Mouse (Mus musculus) left cerebral cortex, postnatal 4 days (tissue): ENCODE results near the gene Olfr469. TPM values are rescaled to one million over a fixed set of nuclear protein-coding genes. Genes with fewer than 3 reads are reported as not detected.
A peak's percentile ranks its signal among the peaks of the same experiment; 100 is the strongest.
"Not testable (repeated sequence)": the region's sequence is repeated elsewhere in the genome, so short reads cannot be mapped to it uniquely, and the experiment has no call there.

ENCODE experiments used
- DNase-seq: peaks from one replicate; pipeline ENCODE4 v3.0.0-alpha.2; 2022
- intact Hi-C: fragments of 180-260 bp; cut with DNase I; formaldehyde crosslinking; loops from one replicate; pipeline ENCODE4 v1.15.1; 2025
- total RNA-seq, 2 experiments: library from RNA; stranded (reverse); gene quantifications; 2 replicates each; pipeline ENCODE4 v1.2.3; 2021

Olfr469 gene
- total RNA-seq: not detected

DNA sequence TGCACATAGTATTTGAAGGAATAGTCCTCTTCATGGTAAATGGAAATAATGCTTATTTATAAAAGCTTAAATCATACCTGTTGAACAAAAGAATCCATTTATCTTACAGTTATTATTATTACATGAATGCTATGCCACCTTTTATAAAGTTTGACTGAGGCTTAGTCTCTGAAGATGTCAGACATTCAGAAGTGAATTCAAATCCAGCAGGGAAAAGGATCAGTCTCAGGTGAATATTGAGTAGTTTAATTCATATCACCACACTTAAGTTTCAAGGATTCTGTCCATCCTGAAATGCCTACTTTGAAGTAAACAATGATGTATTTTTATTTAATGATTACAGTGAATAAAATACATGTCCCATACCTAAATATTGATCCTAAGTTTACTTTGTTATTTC lies at the start of gene Olfr469:
TSS of gene Olfr469 (minus strand) at position 101 of the 400 bp plus-strand sequence.
- DNase-seq, intact Hi-C loops: not testable (repeated sequence)

DNA sequence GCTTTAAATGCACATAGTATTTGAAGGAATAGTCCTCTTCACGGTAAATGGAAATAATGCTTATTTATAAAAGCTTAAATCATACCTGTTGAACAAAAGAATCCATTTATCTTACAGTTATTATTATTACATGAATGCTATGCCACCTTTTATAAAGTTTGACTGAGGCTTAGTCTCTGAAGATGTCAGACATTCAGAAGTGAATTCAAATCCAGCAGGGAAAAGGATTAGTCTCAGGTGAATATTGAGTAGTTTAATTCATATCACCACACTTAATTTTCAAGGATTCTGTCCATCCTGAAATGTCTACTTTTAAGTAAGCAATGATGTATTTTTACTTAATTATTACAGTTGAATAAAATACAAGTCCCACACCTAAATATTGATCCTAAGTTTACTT lies 22.0 kb upstream of the Olfr469 start, which contains the start of gene Olfr470:
TSS of gene Olfr470 (minus strand) at position 101 of the 400 bp plus-strand sequence.
- DNase-seq, intact Hi-C loops: not testable (repeated sequence)

DNA sequence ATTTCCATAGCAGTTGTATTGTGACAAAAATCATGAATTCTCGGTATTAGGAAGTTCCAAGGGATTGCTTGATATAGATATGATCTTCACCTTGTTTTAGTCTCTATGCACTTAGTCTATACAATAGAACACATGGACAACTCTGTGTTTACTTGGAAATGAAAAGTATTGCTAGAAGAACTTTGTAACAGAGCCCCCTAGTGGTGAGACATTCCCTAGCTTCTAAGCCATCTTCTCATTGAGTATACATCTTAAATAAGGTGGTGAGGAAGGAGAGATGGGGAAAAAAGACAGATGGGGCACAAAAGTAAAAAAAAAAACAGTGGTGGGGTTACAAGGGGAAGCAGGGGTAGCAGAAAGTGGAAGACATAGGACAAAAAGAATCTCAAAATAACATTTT lies 16.4 kb upstream of the Olfr469 start:
- intact Hi-C loops: no loop called here
- no peak for DNase-seq

DNA sequence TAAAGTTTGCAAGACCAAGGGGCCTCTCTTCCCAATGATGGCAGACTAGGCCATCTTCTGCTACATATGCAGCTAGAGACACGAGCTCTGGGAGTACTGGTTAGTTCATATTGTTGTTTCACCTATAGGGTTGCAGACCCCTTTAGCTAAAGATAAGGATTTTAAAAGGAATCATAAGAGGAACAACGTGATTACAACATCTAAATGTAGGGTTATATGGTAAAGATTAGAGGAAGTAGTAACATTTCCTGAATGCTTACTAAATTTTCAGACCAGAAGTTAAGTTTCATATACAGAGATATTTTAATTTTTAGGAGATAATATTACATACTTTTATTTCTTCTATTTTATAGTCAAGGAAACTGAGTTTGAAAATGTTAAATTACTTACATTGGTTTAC lies 1.5 kb downstream of the Olfr469 start:
- intact Hi-C loops: not testable (repeated sequence)

DNA sequence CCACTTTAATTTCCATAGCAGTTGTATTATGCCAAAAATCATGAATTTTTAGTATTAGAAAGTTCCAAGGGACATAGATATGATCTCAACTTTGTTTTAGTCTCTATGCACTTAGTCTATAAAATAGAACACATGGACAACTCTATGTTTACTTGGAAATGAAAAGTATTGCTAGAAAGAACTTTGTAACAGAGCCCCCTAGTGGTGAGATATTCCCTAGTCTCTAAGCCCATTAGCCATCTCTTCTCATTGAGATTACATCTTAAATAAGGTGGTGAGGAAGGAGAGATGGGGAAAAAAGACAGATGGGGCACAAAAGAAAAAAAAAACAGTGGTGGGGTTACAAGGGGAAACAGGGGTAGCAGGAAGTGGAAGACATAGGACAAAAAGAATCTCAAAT lies 5.9 kb downstream of the Olfr469 start:
- intact Hi-C loops: no loop called here
- no peak for DNase-seq

More for the DNA sequence above, 1.5 kb downstream of the Olfr469 start:
- not testable (repeated sequence) for DNase-seq

DNA sequence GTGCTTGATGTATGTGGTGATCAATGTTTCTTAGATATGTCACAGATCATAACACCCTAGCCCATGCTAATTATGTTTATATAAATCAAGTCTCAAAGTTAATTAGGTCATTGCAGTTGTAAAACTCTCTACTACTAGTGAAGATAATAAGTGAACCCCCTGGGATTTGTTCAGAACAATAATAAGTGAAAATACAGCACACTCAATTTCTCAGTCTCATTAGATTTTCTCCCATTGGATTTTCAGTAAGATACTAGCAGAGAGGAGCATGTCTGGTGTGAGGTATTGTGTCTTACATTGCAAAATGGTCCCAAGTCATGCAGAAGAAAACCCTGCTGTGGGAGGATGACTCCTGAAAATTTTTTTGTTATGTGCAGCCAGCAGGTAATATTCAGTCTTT lies 13.4 kb downstream of the Olfr469 start, which contains the start of gene Olfr467:
TSS of gene Olfr467 (plus strand) at position 301 of the 400 bp plus-strand sequence.
- DNase-seq: no peak
- intact Hi-C loops: no loop called here

DNA sequence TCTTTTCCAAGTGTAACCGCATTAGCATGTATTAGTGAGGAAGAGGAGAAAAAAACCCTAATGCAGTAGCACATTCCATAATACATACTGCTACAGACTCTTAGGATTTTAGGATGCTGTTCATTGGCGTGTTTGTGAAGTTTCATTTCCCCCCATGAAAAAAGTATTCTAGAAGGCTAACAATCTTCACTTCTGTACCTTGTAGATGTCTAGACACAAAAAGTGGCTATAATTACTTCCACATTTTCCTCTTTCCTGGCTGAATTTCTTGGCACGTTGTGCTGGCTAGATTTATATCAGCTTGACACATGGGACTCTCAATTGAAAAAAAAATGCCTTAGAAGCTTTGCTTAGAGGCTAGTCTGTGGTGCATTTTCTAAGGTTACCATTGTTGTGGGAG lies 23.2 kb downstream of the Olfr469 start:
- intact Hi-C loops: no loop called here
- no peak for DNase-seq

DNA sequence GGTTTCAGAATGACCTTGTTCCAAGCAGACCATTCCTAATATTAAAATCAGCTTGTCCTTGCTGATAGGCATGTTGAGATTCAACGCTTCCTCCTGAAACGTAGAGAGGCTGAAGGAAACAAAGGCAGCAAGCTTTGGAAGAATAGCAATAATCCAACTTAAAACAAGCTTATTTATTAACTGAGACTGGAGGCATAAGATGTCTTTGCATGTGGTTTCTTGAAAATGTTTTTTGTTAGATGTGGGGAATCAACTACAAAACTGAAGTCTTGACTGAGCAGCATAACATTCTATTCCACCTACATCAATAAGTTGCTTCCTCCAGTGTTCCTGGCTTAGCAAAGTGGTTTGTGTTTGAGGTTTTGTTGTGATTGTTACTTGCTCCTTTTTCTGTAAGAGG lies 24.2 kb downstream of the Olfr469 start, which contains the start of gene Ovch2:
TSS of gene Ovch2 (minus strand) at position 101 of the 400 bp plus-strand sequence.
- intact Hi-C loops: no loop called here
- DNase-seq: no peak

DNA sequence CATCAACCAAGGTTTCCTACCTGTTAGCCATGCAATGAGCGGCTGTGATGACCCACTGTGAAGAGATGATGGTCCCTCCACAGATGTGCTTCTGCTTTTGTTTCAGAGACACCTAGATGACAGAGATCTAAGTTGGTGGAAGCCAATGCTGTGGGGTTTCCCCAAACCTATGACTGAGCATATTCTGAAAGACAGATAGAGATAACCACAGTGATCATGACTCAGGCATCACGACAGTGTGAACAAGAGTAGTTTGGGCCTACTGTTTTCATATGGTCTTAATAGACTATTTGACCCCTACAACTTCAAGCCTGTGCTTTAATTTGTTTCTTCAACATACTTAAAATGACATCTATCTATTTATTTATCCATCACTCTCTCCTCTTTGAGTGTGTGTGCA lies 28.8 kb downstream of the Olfr469 start:
- intact Hi-C loops: no loop called here
- no peak for DNase-seq

DNA sequence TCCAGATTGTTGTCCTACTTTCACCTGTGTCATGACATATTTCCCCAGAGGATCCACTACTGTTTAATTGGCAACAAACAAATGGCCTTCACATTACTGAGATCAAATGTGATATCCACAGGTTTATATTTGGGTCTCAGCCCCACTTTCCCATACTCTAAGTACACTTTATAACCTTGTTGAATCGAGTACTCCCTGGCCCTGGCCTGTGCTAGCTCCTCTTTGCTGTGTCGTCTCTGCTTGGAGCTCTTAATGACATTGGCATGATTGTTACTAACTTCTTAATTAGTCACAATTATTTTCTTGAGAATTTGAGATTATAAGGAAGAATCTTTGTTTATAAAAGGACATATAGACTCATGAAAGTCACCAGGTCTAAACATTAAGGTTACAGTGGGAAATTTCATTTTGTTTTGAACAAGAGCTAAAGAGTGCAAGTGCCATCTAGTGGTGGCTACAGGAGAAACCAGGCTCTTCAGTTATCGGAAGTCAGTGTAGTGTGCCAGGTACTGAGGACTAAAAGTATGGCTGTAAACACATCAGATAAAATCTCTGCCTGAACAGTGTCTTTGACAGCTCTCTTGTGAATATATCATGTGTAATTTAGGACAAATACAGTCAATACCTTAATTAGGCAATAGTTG lies 37.2 kb downstream of the Olfr469 start:
- peak; percentile 2 for DNase-seq
- intact Hi-C loops: loop anchor here (5.0 to 10.0 kb wide), 2 partner anchors 126 to 573 kb away; no protein-coding TSS in a partner anchor

DNA sequence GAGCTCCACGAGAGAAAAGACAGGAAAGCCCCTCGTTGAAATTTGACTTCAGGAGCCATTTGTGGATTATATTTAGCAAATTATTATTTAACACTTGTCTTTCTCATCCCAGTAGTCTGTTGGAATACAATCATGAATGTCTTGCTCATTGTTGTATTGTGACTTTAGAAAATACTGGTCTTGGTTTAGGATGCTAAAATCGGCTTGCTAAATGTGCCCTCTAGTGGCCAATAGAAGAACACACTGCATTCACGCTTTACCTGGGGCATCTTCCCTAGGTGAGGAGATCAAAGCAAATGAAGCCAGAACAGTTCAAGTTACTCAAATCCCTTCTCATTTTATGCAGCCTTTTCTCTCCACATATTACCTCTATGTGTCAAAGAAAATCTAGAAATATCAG lies 45.7 kb downstream of the Olfr469 start:
- intact Hi-C loops: loop anchor here (10.0 kb wide), 1 partner anchor 565 kb away; no protein-coding TSS in a partner anchor
- DNase-seq: no peak

DNA sequence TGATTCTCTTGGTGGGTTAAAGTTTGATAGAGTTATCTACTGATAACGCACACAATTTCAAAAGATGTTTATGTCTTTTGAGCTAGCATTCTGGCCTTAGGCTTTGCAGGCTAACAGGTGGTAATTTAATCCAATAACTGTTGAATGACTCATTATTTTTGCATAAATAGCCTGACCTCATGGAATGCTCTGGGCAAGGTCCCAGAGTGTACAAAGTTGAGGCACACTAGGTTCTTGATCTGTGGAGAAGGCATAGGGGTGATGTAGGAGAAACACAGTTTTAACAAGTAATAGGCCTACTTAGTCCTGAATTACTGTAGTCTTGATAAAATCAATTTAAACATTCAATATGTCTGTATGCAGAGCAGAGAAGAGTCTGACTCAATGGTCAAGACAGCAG lies 47.1 kb downstream of the Olfr469 start:
- no peak for DNase-seq
- intact Hi-C loops: no loop called here

DNA sequence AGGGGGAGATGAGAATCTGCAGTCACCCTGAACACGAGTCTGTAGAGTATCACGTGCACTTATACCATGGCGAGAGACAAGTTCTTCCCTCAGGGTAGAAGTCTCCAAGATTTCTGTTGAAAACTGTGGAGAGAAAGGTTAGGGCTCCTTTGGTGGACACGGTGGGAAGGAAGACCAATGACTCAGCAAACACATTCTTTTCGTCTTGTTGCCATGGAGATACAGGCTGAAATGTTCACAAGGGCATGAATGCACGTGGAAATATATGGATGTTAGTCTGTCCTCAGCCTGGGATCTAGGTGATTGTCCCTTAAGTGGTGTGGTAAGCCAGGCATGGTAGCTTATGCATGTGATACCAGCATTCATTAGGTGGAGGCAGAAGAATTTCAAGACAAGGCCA lies 54.5 kb downstream of the Olfr469 start:
- intact Hi-C loops: no loop called here
- no peak for DNase-seq

Other genes with a start within 250 kb of the Olfr469 start
- 1 to 10 TPM; 2.6 to 2.9 TPM for gene Ppfibp2, start 230.3 kb downstream of the Olfr469 start, total RNA-seq
- not detected for gene 5330417H12Rik, start 200.4 kb downstream of the Olfr469 start, total RNA-seq
- gene Cyb5r2, start 67.5 kb downstream of the Olfr469 start, total RNA-seq: not detected
- not detected for gene Ovch2, start 24.3 kb downstream of the Olfr469 start, total RNA-seq
- gene Olfr467, start 13.3 kb downstream of the Olfr469 start, total RNA-seq: not detected
- gene Olfr470, start 21.9 kb upstream of the Olfr469 start, total RNA-seq: not detected
- gene Olfr472, start 72.4 kb upstream of the Olfr469 start, total RNA-seq: not detected
- not detected for gene Olfr473, start 104.9 kb upstream of the Olfr469 start, total RNA-seq
- not detected for gene Olfr474, start 129.1 kb upstream of the Olfr469 start, total RNA-seq
- gene Olfr476, start 139.3 kb upstream of the Olfr469 start, total RNA-seq: not detected
- not detected for gene Olfr477, start 161.2 kb upstream of the Olfr469 start, total RNA-seq
- gene Olfr478, start 208.4 kb upstream of the Olfr469 start, total RNA-seq: not detected
- gene Olfr479, start 225.2 kb upstream of the Olfr469 start, total RNA-seq: not detected
- not detected for gene Olfr480, start 241.8 kb upstream of the Olfr469 start, total RNA-seq